Mouse (Mus musculus) bone marrow macrophage, adult 2 months (primary cell): ENCODE results near the gene Mark2. TPM values are rescaled to one million over a fixed set of nuclear protein-coding genes. Genes with fewer than 3 reads are reported as not detected.

Source experiments
- H3K27ac ChIP-seq: 2 replicates; pipeline ENCODE4 v1.5.1; 2012; ENCODE audit warnings: low read depth, low read length; ENCODE audit not compliant: insufficient read depth
- H3K4me1 ChIP-seq: 2 replicates; pipeline ENCODE4 v1.6.1; 2012; ENCODE audit warnings: low read length; ENCODE audit not compliant: control insufficient read depth, insufficient read depth
- H3K4me3 ChIP-seq: 2 replicates; pipeline ENCODE4 v1.5.1; 2012; ENCODE audit warnings: mild to moderate bottlenecking, low read length, moderate library complexity; ENCODE audit not compliant: insufficient read depth
- CTCF ChIP-seq: IDR thresholded peaks from 2 replicates; pipeline ENCODE4 v1.5.1; 2012; ENCODE audit warnings: low read depth, mild to moderate bottlenecking, low read length, moderate library complexity
- POLR2A ChIP-seq: IDR thresholded peaks from 2 replicates; pipeline ENCODE4 v1.6.1; 2012; ENCODE audit warnings: mild to moderate bottlenecking, low read depth, low read length, borderline replicate concordance
- polyA plus RNA-seq: library from polyadenylated mRNA; stranded (reverse); fragments of >200 nt; gene quantifications from 2 replicates; pipeline ENCODE4 v1.2.4, GENCODE M21; 2012; ENCODE audit not compliant: missing spikeins, insufficient read depth, insufficient read length

Mark2 gene
- polyA plus RNA-seq, 1 experiment, result 57.8 TPM

GRCm38 (mm10) chr19:7310704-7311103 is 31.0 kb downstream of the Mark2 start:
- H3K4me3 ChIP-seq, result no peak overlapping the region
- no peak overlapping the region for H3K27ac ChIP-seq
- TF ChIP-seq CTCF (no peak), POLR2A (no peak)
- H3K4me1 ChIP-seq, result peaks cover 87% of the 10 kb centered on the region

- Histone ChIP-seq H3K4me1 (peaks cover 83% of the 10 kb centered on the region), H3K4me3 (no peak overlapping the region), H3K27ac (no peak overlapping the region)
- TF ChIP-seq CTCF, result no peak
- no peak for TF ChIP-seq POLR2A
Observed at GRCm38 (mm10) chr19:7309738-7310330, 31.8 kb downstream of the Mark2 start.

GRCm38 (mm10) chr19:7307995-7308770 is 33.5 kb downstream of the Mark2 start:
- Histone ChIP-seq H3K27ac (no peak overlapping the region), H3K4me1 (peaks cover 79% of the 10 kb centered on the region), H3K4me3 (no peak overlapping the region)
- no peak for TF ChIP-seq POLR2A
- TF ChIP-seq CTCF, result no peak

GRCm38 (mm10) chr19:7306968-7307367 is 34.7 kb downstream of the Mark2 start:
- H3K27ac ChIP-seq, result no peak overlapping the region
- H3K4me1 ChIP-seq, result peaks cover 81% of the 10 kb centered on the region
- no peak for TF ChIP-seq POLR2A
- no peak for TF ChIP-seq CTCF
- H3K4me3 ChIP-seq, result no peak overlapping the region

DNA sequence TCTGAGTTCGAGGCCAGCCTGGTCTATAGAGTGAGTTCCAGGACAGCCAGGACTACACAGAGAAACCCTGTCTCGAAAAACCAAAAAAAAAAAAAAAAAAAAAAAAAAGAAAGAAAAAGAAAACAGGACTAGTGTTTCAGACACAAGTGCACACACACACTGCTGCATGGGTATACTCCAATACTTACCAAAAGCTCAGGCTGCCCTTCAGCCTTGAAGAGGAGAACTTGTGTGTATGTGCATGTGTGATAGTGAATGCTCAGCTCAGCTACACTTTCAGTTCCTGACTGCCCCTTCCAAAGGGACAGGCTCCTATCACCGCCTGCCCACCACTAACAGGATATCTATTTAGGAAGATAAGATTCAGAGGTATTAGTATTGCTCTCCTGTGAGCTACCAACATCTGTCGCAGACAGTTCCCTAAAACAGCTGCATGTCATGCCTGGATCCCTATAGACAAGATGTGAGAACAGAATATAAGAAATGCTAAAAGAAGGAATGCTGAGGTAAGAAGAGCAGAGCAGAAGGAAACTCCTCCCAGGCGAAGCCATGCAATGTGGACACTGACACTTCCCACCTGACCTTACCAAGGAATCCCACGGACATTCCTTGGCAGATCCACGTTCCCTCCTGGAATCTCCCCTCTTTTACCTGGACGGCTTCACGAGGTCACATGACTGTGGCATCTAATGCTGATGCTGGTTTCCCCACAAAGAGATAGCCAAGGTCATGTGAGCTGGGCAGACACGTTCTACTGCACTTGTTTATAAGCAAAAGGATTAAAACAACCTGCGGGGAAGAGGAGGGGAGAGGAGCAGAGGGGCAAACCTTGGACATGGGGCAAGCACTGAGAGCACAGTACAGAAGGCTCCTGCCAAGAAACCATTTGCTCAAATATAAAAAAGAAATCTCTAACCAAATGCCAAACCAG is 36.0 kb downstream of the Mark2 start:
- Histone ChIP-seq H3K27ac (no peak overlapping the region), H3K4me1 (peaks cover 80% of the 10 kb centered on the region), H3K4me3 (no peak overlapping the region)
- TF ChIP-seq POLR2A (no peak), CTCF (no peak)

DNA sequence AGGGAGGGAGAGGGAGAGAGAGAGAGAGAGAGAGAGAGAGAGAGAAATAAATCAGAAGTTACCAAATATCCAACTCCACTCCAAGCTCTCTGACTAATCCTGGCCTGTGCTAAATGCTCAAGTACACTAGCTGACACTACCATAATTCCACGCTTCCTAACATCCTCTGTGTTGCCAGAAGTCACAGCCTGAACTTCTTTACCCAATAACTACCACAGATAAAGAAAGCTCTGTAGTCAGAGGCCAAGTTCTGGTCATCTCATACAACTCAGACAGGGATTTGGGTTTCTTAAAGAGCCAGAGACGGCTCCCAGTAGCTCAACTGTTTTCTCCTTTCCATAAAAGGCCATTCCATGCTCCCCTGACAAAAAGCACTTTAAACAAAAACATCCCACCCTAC is 36.9 kb downstream of the Mark2 start:
- no peak overlapping the region for H3K4me3 ChIP-seq
- no peak for TF ChIP-seq CTCF
- TF ChIP-seq POLR2A, result no peak
- peaks cover 72% of the 10 kb centered on the region for H3K4me1 ChIP-seq
- no peak overlapping the region for H3K27ac ChIP-seq

DNA sequence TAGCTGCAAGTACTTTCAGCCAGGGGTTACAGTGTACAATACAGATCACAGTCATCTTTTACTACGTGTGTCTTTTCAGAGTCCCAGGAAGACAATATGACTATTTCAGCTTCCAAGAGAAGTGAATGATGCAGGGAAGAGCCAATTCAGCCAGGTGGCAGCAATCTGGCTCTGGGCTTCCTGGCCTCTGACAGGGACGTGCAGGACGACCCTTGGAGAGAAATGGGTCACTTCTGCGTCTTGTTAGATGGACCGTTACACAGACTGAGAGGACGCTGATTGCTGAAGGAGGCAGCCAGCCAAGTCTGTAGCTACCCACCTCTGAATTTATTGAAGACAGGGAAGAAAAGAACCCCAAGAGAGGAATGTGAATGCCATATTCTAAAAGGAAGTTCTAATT is 37.9 kb downstream of the Mark2 start:
- Histone ChIP-seq H3K4me1 (peaks cover 69% of the 10 kb centered on the region), H3K27ac (no peak overlapping the region), H3K4me3 (no peak overlapping the region)
- TF ChIP-seq POLR2A (no peak), CTCF (no peak)

DNA sequence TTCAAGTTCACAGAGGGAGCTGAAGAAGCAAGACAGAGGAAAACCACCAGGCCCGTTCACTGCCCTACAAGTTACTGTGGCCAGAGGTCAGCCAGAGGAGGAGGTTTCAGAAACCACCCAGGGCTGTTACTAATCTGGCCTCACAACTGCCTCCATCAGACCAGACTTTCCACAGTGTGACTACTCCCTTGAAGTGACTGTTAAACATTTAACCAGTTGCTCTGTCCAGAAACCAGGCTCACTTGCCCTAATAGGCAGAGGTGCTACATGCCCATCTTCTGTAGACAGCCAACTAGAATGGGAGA is 39.2 kb downstream of the Mark2 start:
- Histone ChIP-seq H3K27ac (no peak overlapping the region), H3K4me1 (peaks cover 56% of the 10 kb centered on the region), H3K4me3 (no peak overlapping the region)
- no peak for TF ChIP-seq CTCF

GRCm38 (mm10) chr19:7301647-7302492 is 39.8 kb downstream of the Mark2 start:
- no peak overlapping the region for H3K27ac ChIP-seq
- H3K4me1 ChIP-seq, result peaks cover 50% of the 10 kb centered on the region
- no peak overlapping the region for H3K4me3 ChIP-seq
- TF ChIP-seq POLR2A (no peak), CTCF (no peak)
